Mouse (Mus musculus): ENCODE measurements around the gene Slc4a5. TPM values are rescaled to one million over a fixed set of nuclear protein-coding genes. Genes with fewer than 3 reads are reported as not detected.

The Slc4a5 gene
- polyA plus RNA-seq, 1 experiment from 2014 or later = 0.47 TPM

- Histone ChIP-seq H3K9me3 (ENCODE audit: control insufficient read depth, low read length) (no peaks in the 10 kb centered on the region), H3K9ac (ENCODE audit: low read length) (no peak overlapping the region), H3K4me2 (ENCODE audit: low read depth, severe bottlenecking) (no peak overlapping the region), H3K4me3 (ENCODE audit: low read depth, low read length) (no peak overlapping the region), H3K36me3 (ENCODE audit: control insufficient read depth, insufficient read depth, low read length) (no peaks in the 10 kb centered on the region), H3K27me3 (ENCODE audit: control insufficient read depth, insufficient read depth, low read length) (no peaks in the 10 kb centered on the region), H3K4me1 (ENCODE audit: control insufficient read depth, insufficient read depth, low read length) (peaks cover 19% of the 10 kb centered on the region), H3K27ac (replicated peaks; ENCODE audit: low read depth, low read length) (no peak overlapping the region)
- WGBS = 8% methylated on average over 10 of the region's 10 CpGs
- DNase-seq (ENCODE audit: low spot score) (peak; percentile 56), ATAC-seq (ENCODE audit: insufficient number of reproducible peaks, low FRiP score, low TSS enrichment, low read depth) (peak; percentile 60; the same call in 1 of the 2 replicates)
These were observed 24.9 kb downstream of the Slc4a5 start for GRCm38 (mm10) chr6:83244422-83245061.

DNA sequence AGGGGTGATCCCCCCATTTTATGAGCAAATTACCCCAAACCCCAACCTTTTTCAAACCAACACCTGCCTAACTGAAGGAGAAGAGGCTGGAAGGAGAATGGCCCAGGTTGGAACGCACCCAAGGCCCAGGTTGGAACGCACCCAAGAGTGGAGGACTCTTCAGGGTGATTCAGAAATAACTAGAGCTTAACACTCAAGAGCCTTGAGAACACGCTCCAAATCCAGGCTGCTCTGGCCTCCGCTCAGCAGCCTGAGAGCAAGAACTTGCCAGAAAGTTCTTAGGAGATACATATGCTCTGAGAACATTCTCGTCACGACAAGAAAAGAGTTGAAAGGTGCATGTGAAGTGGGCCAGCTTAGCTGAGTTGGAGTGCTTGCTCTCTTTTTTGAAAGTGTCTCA, 25.5 kb downstream of the Slc4a5 start:
- Histone ChIP-seq H3K9ac (ENCODE audit: low read length) (no peak overlapping the region), H3K27me3 (ENCODE audit: control insufficient read depth, insufficient read depth, low read length) (no peaks in the 10 kb centered on the region), H3K36me3 (ENCODE audit: control insufficient read depth, insufficient read depth, low read length) (no peaks in the 10 kb centered on the region), H3K9me3 (ENCODE audit: control insufficient read depth, low read length) (no peaks in the 10 kb centered on the region), H3K4me2 (ENCODE audit: low read depth, severe bottlenecking) (no peak overlapping the region), H3K4me3 (ENCODE audit: low read depth, low read length) (no peak overlapping the region), H3K27ac (replicated peaks; ENCODE audit: low read depth, low read length) (no peak overlapping the region), H3K4me1 (ENCODE audit: control insufficient read depth, insufficient read depth, low read length) (peaks cover 17% of the 10 kb centered on the region)
- WGBS = 82% methylated on average over 6 of the region's 6 CpGs
- 0 out of 2 replicates have a peak, but pooled peaks have one; percentile 22 for ATAC-seq (ENCODE audit: insufficient number of reproducible peaks, low FRiP score, low TSS enrichment, low read depth)
- no peak for DNase-seq (ENCODE audit: low spot score)

GRCm38 (mm10) chr6:83245997-83246396, 26.4 kb downstream of the Slc4a5 start:
- Histone ChIP-seq H3K4me2 (ENCODE audit: low read depth, severe bottlenecking) (no peak overlapping the region), H3K4me3 (ENCODE audit: low read depth, low read length) (no peak overlapping the region), H3K27me3 (ENCODE audit: control insufficient read depth, insufficient read depth, low read length) (no peaks in the 10 kb centered on the region), H3K9me3 (ENCODE audit: control insufficient read depth, low read length) (no peaks in the 10 kb centered on the region), H3K9ac (ENCODE audit: low read length) (no peak overlapping the region), H3K27ac (replicated peaks; ENCODE audit: low read depth, low read length) (no peak overlapping the region), H3K36me3 (ENCODE audit: control insufficient read depth, insufficient read depth, low read length) (no peaks in the 10 kb centered on the region), H3K4me1 (ENCODE audit: control insufficient read depth, insufficient read depth, low read length) (peaks cover 14% of the 10 kb centered on the region)
- no peak for ATAC-seq (ENCODE audit: insufficient number of reproducible peaks, low FRiP score, low TSS enrichment, low read depth)
- DNase-seq (ENCODE audit: low spot score) = no peak
- WGBS = 91% methylated on average over 1 of the region's 1 CpGs

DNA sequence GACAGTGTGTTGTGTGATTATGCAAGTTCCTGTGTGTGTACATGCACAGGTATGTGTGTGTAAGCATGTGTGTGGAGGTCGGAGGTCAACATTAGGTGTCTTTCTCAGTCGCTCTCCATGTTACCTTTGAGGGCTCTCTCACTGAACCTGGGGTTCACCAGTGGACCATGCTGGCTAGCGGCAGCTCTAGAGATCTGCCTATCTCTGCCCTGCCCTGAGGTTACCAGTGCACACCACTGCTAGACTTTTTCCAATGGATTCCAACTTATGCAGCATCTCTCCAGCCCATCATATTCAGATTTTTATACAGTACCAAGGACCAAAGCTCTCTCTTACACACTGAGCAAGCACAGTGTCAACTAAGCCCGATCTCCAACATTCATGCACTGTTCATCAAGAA, 27.1 kb downstream of the Slc4a5 start:
- H3K27me3 ChIP-seq (ENCODE audit: control insufficient read depth, insufficient read depth, low read length) = no peaks in the 10 kb centered on the region
- WGBS = 92% methylated on average over 4 of the region's 4 CpGs

DNA sequence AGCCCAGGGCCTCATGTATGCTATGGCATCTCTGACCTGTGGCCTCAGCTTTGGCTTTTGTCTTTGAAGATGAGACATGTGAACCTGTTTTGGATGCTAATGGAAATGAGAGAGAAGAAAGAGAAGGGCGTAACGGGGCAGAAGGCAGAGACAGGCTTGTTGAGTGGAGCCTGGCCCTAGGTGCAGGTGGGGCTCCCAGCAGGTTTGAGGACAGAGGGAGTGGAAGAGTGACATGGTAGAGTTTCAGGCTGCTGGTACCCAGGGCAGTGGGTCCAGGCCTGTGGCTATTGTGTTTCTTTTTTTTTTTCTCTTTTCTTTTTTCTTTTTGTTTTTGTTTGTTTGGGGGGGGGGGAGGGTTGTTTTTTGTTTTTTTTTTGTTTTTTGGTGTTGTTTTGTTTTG, 27.5 kb downstream of the Slc4a5 start:
- Histone ChIP-seq H3K4me2 (ENCODE audit: low read depth, severe bottlenecking) (no peak overlapping the region), H3K9me3 (ENCODE audit: control insufficient read depth, low read length) (no peaks in the 10 kb centered on the region), H3K36me3 (ENCODE audit: control insufficient read depth, insufficient read depth, low read length) (no peaks in the 10 kb centered on the region), H3K27me3 (ENCODE audit: control insufficient read depth, insufficient read depth, low read length) (no peaks in the 10 kb centered on the region), H3K27ac (replicated peaks; ENCODE audit: low read depth, low read length) (no peak overlapping the region), H3K4me1 (ENCODE audit: control insufficient read depth, insufficient read depth, low read length) (peaks cover 11% of the 10 kb centered on the region), H3K9ac (ENCODE audit: low read length) (no peak overlapping the region), H3K4me3 (ENCODE audit: low read depth, low read length) (no peak overlapping the region)
- WGBS = 88% methylated on average over 2 of the region's 2 CpGs
- DNase-seq (ENCODE audit: low spot score) (no peak), ATAC-seq (ENCODE audit: insufficient number of reproducible peaks, low FRiP score, low TSS enrichment, low read depth) (no peak)

More for the DNA sequence above, 27.1 kb downstream of the Slc4a5 start:
- Histone ChIP-seq H3K36me3 (ENCODE audit: control insufficient read depth, insufficient read depth, low read length) (no peaks in the 10 kb centered on the region), H3K4me1 (ENCODE audit: control insufficient read depth, insufficient read depth, low read length) (peaks cover 14% of the 10 kb centered on the region), H3K9ac (ENCODE audit: low read length) (no peak overlapping the region), H3K4me2 (ENCODE audit: low read depth, severe bottlenecking) (no peak overlapping the region), H3K9me3 (ENCODE audit: control insufficient read depth, low read length) (no peaks in the 10 kb centered on the region), H3K4me3 (ENCODE audit: low read depth, low read length) (no peak overlapping the region), H3K27ac (replicated peaks; ENCODE audit: low read depth, low read length) (no peak overlapping the region)
- DNase-seq (ENCODE audit: low spot score) (no peak), ATAC-seq (ENCODE audit: insufficient number of reproducible peaks, low FRiP score, low TSS enrichment, low read depth) (no peak)

GRCm38 (mm10) chr6:83254242-83254641, 34.6 kb downstream of the Slc4a5 start:
- H3K4me1 ChIP-seq (ENCODE audit: control insufficient read depth, insufficient read depth, low read length) = no peaks in the 10 kb centered on the region
- H3K9ac ChIP-seq (ENCODE audit: low read length) = no peak overlapping the region
- no peak for DNase-seq (ENCODE audit: low spot score)
- H3K27ac ChIP-seq (replicated peaks; ENCODE audit: low read depth, low read length) = no peak overlapping the region
- H3K9me3 ChIP-seq (ENCODE audit: control insufficient read depth, low read length) = no peaks in the 10 kb centered on the region
- H3K27me3 ChIP-seq (ENCODE audit: control insufficient read depth, insufficient read depth, low read length) = no peaks in the 10 kb centered on the region
- no peak for ATAC-seq (ENCODE audit: insufficient number of reproducible peaks, low FRiP score, low TSS enrichment, low read depth)
- WGBS = 72% methylated on average over 7 of the region's 7 CpGs
- H3K36me3 ChIP-seq (ENCODE audit: control insufficient read depth, insufficient read depth, low read length) = no peaks in the 10 kb centered on the region
- H3K4me2 ChIP-seq (ENCODE audit: low read depth, severe bottlenecking) = no peak overlapping the region
- no peak overlapping the region for H3K4me3 ChIP-seq (ENCODE audit: low read depth, low read length)

- ATAC-seq (ENCODE audit: insufficient number of reproducible peaks, low FRiP score, low TSS enrichment, low read depth) (no peak), DNase-seq (ENCODE audit: low spot score) (no peak)
- 81% methylated on average over 1 of the region's 1 CpGs for WGBS
- no peaks in the 10 kb centered on the region for H3K27me3 ChIP-seq (ENCODE audit: control insufficient read depth, insufficient read depth, low read length)
- H3K4me1 ChIP-seq (ENCODE audit: control insufficient read depth, insufficient read depth, low read length) = 0 out of 2 replicates have a peak, but pooled peaks cover 2% of the 10 kb centered on the region
- no peak overlapping the region for H3K27ac ChIP-seq (replicated peaks; ENCODE audit: low read depth, low read length)
- H3K36me3 ChIP-seq (ENCODE audit: control insufficient read depth, insufficient read depth, low read length) = no peaks in the 10 kb centered on the region
- no peaks in the 10 kb centered on the region for H3K9me3 ChIP-seq (ENCODE audit: control insufficient read depth, low read length)
- H3K9ac ChIP-seq (ENCODE audit: low read length) = no peak overlapping the region
- H3K4me3 ChIP-seq (ENCODE audit: low read depth, low read length) = no peak overlapping the region
- no peak overlapping the region for H3K4me2 ChIP-seq (ENCODE audit: low read depth, severe bottlenecking)
These were observed 44.9 kb downstream of the Slc4a5 start for GRCm38 (mm10) chr6:83264516-83264915.

- H3K9ac ChIP-seq (ENCODE audit: low read length) = no peak overlapping the region
- H3K27me3 ChIP-seq (ENCODE audit: control insufficient read depth, insufficient read depth, low read length) = no peaks in the 10 kb centered on the region
- ATAC-seq (ENCODE audit: insufficient number of reproducible peaks, low FRiP score, low TSS enrichment, low read depth) (no peak), DNase-seq (ENCODE audit: low spot score) (peak; percentile 60)
- H3K4me2 ChIP-seq (ENCODE audit: low read depth, severe bottlenecking) = no peak overlapping the region
- H3K36me3 ChIP-seq (ENCODE audit: control insufficient read depth, insufficient read depth, low read length) = no peaks in the 10 kb centered on the region
- H3K27ac ChIP-seq (replicated peaks; ENCODE audit: low read depth, low read length) = no peak overlapping the region
- H3K4me1 ChIP-seq (ENCODE audit: control insufficient read depth, insufficient read depth, low read length) = 0 out of 2 replicates have a peak, but pooled peaks cover 2% of the 10 kb centered on the region
- H3K9me3 ChIP-seq (ENCODE audit: control insufficient read depth, low read length) = no peaks in the 10 kb centered on the region
- no peak overlapping the region for H3K4me3 ChIP-seq (ENCODE audit: low read depth, low read length)
These were observed 45.6 kb downstream of the Slc4a5 start for GRCm38 (mm10) chr6:83265253-83265652.

GRCm38 (mm10) chr6:83265653-83266052, 46.0 kb downstream of the Slc4a5 start:
- DNase-seq (ENCODE audit: low spot score) (no peak), ATAC-seq (ENCODE audit: insufficient number of reproducible peaks, low FRiP score, low TSS enrichment, low read depth) (no peak)
- Histone ChIP-seq H3K4me3 (ENCODE audit: low read depth, low read length) (no peak overlapping the region), H3K9me3 (ENCODE audit: control insufficient read depth, low read length) (no peaks in the 10 kb centered on the region), H3K9ac (ENCODE audit: low read length) (no peak overlapping the region), H3K27ac (replicated peaks; ENCODE audit: low read depth, low read length) (no peak overlapping the region), H3K36me3 (ENCODE audit: control insufficient read depth, insufficient read depth, low read length) (no peaks in the 10 kb centered on the region), H3K4me1 (ENCODE audit: control insufficient read depth, insufficient read depth, low read length) (0 out of 2 replicates have a peak, but pooled peaks cover 2% of the 10 kb centered on the region), H3K4me2 (ENCODE audit: low read depth, severe bottlenecking) (no peak overlapping the region), H3K27me3 (ENCODE audit: control insufficient read depth, insufficient read depth, low read length) (no peaks in the 10 kb centered on the region)
- WGBS = 85% methylated on average over 4 of the region's 4 CpGs
